Mouse (Mus musculus) CH12.LX (cell line): ENCODE results near the gene Wdfy3. TPM values are rescaled to one million over a fixed set of nuclear protein-coding genes. Genes with fewer than 3 reads are reported as not detected.

Source experiments
- DNase-seq: peaks from one replicate; pipeline ENCODE4 v3.0.0-alpha.2; 2013; ENCODE audit errors: extremely low read depth
- H3K27ac ChIP-seq: 2 replicates; pipeline ENCODE4 v1.5.1; 2012; ENCODE audit warnings: low read depth, mild to moderate bottlenecking, control low read depth, moderate library complexity; ENCODE audit not compliant: insufficient read depth
- H3K27me3 ChIP-seq: replicated peaks from 2 replicates; pipeline ENCODE3; 2012; ENCODE audit warnings: inconsistent platforms
- H3K36me3 ChIP-seq, 2 experiments: replicated peaks in 1 of 2; 2 replicates each; pipeline versions ENCODE3 to v1.6.1; 2012; ENCODE audit warnings: inconsistent platforms in 1 of 2, low read length in 1 of 2, mild to moderate bottlenecking in 1 of 2, mixed read lengths in 1 of 2, moderate library complexity in 1 of 2; ENCODE audit not compliant: control insufficient read depth in 1 of 2, insufficient read depth in 1 of 2
- H3K4me1 ChIP-seq, 2 experiments: 2 replicates each; pipeline ENCODE4 v1.6.1; 2012; ENCODE audit warnings: inconsistent platforms in 1 of 2, moderate library complexity in 1 of 2; ENCODE audit not compliant: insufficient read depth in 2 of 2, control insufficient read depth in 1 of 2
- H3K4me2 ChIP-seq: 2 replicates; pipeline ENCODE4 v1.6.1; 2012; ENCODE audit warnings: low read depth, mild to moderate bottlenecking, control low read depth; ENCODE audit not compliant: poor library complexity, insufficient read depth, severe bottlenecking
- H3K4me3 ChIP-seq, 3 experiments: fragments of 150-350 bp in 1 of 3; sonication (generic) in 1 of 3; replicated peaks in 1 of 3; 2 replicates each; pipeline versions ENCODE3 to v1.5.1; 2011 to 2012; ENCODE audit warnings: low read depth in 2 of 3, low read length in 2 of 3, mild to moderate bottlenecking in 2 of 3, moderate library complexity in 2 of 3, control low read depth in 1 of 3, improper control_type of control experiment in 1 of 3, inconsistent platforms in 1 of 3, mixed read lengths in 1 of 3; ENCODE audit not compliant: poor library complexity in 1 of 3
- H3K79me2 ChIP-seq: replicated peaks from 2 replicates; pipeline ENCODE4 v1.6.1; 2012; ENCODE audit warnings: mild to moderate bottlenecking, moderate library complexity; ENCODE audit not compliant: control insufficient read depth, poor library complexity, insufficient read depth, severe bottlenecking; ENCODE audit errors: extremely low read depth
- H3K9ac ChIP-seq: 2 replicates; pipeline ENCODE4 v1.6.1; 2012; ENCODE audit warnings: low read depth, mild to moderate bottlenecking, control low read depth, moderate library complexity; ENCODE audit not compliant: insufficient read depth
- H3K9me3 ChIP-seq: replicated peaks from 2 replicates; pipeline ENCODE3; 2012; ENCODE audit warnings: low read length, inconsistent platforms, mixed read lengths
- BHLHE40 ChIP-seq: IDR thresholded peaks from 2 replicates; pipeline ENCODE4 v1.6.1; 2011; ENCODE audit warnings: mild to moderate bottlenecking, low read depth, low read length, improper control_type of control experiment
- CHD2 ChIP-seq: IDR thresholded peaks from 2 replicates; pipeline ENCODE4 v1.6.1; 2011; ENCODE audit warnings: low read length, improper control_type of control experiment
- CTCF ChIP-seq, 2 experiments: IDR thresholded peaks in 1 of 2; conservative IDR thresholded peaks in 1 of 2; 2 replicates each; pipeline ENCODE4 v1.5.1; 2011 to 2012; ENCODE audit warnings: low read depth in 2 of 2, low read length in 2 of 2, improper control_type of control experiment in 1 of 2, inconsistent platforms in 1 of 2, mild to moderate bottlenecking in 1 of 2, moderate library complexity in 1 of 2
- ELF1 ChIP-seq: IDR thresholded peaks from 2 replicates; pipeline ENCODE4 v1.6.1; 2014; ENCODE audit warnings: low read depth, mild to moderate bottlenecking, inconsistent platforms, low read length, improper control_type of control experiment
- EP300 ChIP-seq: IDR thresholded peaks from 2 replicates; pipeline ENCODE4 v1.6.1; 2011; ENCODE audit warnings: low read length, improper control_type of control experiment
- ETS1 ChIP-seq: conservative IDR thresholded peaks from 2 replicates; pipeline ENCODE4 v1.6.1; 2012; ENCODE audit warnings: low read depth, mild to moderate bottlenecking, inconsistent platforms, low read length, improper control_type of control experiment, moderate library complexity
- GABPA ChIP-seq: IDR thresholded peaks from 2 replicates; pipeline ENCODE4 v1.6.1; 2012; ENCODE audit warnings: low read depth, low read length, improper control_type of control experiment, inconsistent platforms; ENCODE audit not compliant: insufficient replicate concordance
- HCFC1 ChIP-seq: IDR thresholded peaks from 2 replicates; pipeline ENCODE4 v1.6.1; 2012; ENCODE audit warnings: low read depth, mild to moderate bottlenecking, inconsistent platforms, low read length, improper control_type of control experiment
- JUN ChIP-seq: IDR thresholded peaks from 2 replicates; pipeline ENCODE4 v1.6.1; 2011; ENCODE audit warnings: low read depth, mild to moderate bottlenecking, low read length, improper control_type of control experiment, moderate library complexity; ENCODE audit not compliant: insufficient read depth
- KAT2A ChIP-seq: IDR thresholded peaks from 2 replicates; pipeline ENCODE4 v1.6.1; 2012; ENCODE audit warnings: low read length, improper control_type of control experiment, inconsistent platforms; ENCODE audit not compliant: insufficient replicate concordance
- MAX ChIP-seq: IDR thresholded peaks from 2 replicates; pipeline ENCODE4 v1.6.1; 2011; ENCODE audit warnings: low read length, improper control_type of control experiment
- MAZ ChIP-seq: IDR thresholded peaks from 2 replicates; pipeline ENCODE4 v1.6.1; 2012; ENCODE audit warnings: low read depth, mild to moderate bottlenecking, inconsistent platforms, low read length, improper control_type of control experiment, moderate library complexity
- MEF2A ChIP-seq: IDR thresholded peaks from 2 replicates; pipeline ENCODE4 v1.6.1; 2014; ENCODE audit warnings: low read depth, mild to moderate bottlenecking, inconsistent platforms, low read length, improper control_type of control experiment, borderline replicate concordance
- NELFE ChIP-seq: IDR thresholded peaks from 2 replicates; pipeline ENCODE4 v1.6.1; 2011; ENCODE audit warnings: low read depth, low read length, improper control_type of control experiment
- NRF1 ChIP-seq: IDR thresholded peaks from 2 replicates; pipeline ENCODE4 v1.6.1; 2014; ENCODE audit warnings: low read depth, mild to moderate bottlenecking, inconsistent platforms, low read length, improper control_type of control experiment, moderate library complexity
- POLR2A ChIP-seq: IDR thresholded peaks from 2 replicates; pipeline ENCODE4 v1.6.1; 2011; ENCODE audit warnings: low read depth, mild to moderate bottlenecking, improper control_type of control experiment, low read length
- SIN3A ChIP-seq: IDR thresholded peaks from 2 replicates; pipeline ENCODE4 v1.6.1; 2012; ENCODE audit warnings: low read length, improper control_type of control experiment, inconsistent platforms
- SMC3 ChIP-seq: IDR thresholded peaks from 2 replicates; pipeline ENCODE4 v1.6.1; 2011; ENCODE audit warnings: low read depth, low read length, improper control_type of control experiment
- TBP ChIP-seq: conservative IDR thresholded peaks from 2 replicates; pipeline ENCODE4 v1.6.1; 2011; ENCODE audit warnings: low read depth, low read length, improper control_type of control experiment
- TCF12 ChIP-seq: IDR thresholded peaks from 2 replicates; pipeline ENCODE4 v1.6.1; 2014; ENCODE audit warnings: low read depth, mild to moderate bottlenecking, inconsistent platforms, low read length, improper control_type of control experiment
- UBTF ChIP-seq: IDR thresholded peaks from 2 replicates; pipeline ENCODE4 v1.6.1; 2012; ENCODE audit warnings: low read depth, mild to moderate bottlenecking, inconsistent platforms, low read length, improper control_type of control experiment, moderate library complexity
- USF1 ChIP-seq: IDR thresholded peaks from 2 replicates; pipeline ENCODE4 v1.6.1; 2014; ENCODE audit warnings: low read depth, mild to moderate bottlenecking, inconsistent platforms, low read length, improper control_type of control experiment
- USF2 ChIP-seq: conservative IDR thresholded peaks from 2 replicates; pipeline ENCODE4 v1.6.1; 2011; ENCODE audit warnings: low read depth, low read length, improper control_type of control experiment
- ZC3H11A ChIP-seq: IDR thresholded peaks from 2 replicates; pipeline ENCODE4 v1.6.1; 2012; ENCODE audit warnings: low read depth, mild to moderate bottlenecking, inconsistent platforms, low read length, improper control_type of control experiment
- ZNF384 ChIP-seq: IDR thresholded peaks from 2 replicates; pipeline ENCODE4 v1.6.1; 2012; ENCODE audit warnings: low read depth, low read length, improper control_type of control experiment, inconsistent platforms
- dilution Hi-C: fragments of 300-500 bp; cut with MboI; formaldehyde crosslinking; loops from 2 replicates; pipeline ENCODE4 v1.14.3; 2020; ENCODE audit warnings: low sequenced_read_pairs; ENCODE audit not compliant: extremely low pct_unique_long_range_greater_than_20kb, extremely low pct_ligation_motif_present
- in situ Hi-C: fragments of 300-500 bp; cut with MboI; formaldehyde crosslinking; loops from 3 replicates; pipeline ENCODE4 v1.14.3; 2019; ENCODE audit warnings: low sequenced_read_pairs, low pct_ligation_motif_present, low pct_unique_long_range_greater_than_20kb, mixed read lengths
- polyA plus RNA-seq: library from polyadenylated mRNA; unstranded; fragments of >175 nt; gene quantifications from 2 replicates; pipeline ENCODE4 v1.2.1, GENCODE M21; 2012; ENCODE audit warnings: low read depth; ENCODE audit not compliant: insufficient read length
- total RNA-seq, 2 experiments: library from RNA; depleted of rRNA; stranded (reverse); fragments of 300-350 nt in 1 of 2; fragments of >200 nt in 1 of 2; gene quantifications; 2 replicates each; pipeline ENCODE4 v1.2.3; 2012 to 2014

Gene Wdfy3
- total and polyA plus RNA-seq, 3 experiments, result not detected

DNA sequence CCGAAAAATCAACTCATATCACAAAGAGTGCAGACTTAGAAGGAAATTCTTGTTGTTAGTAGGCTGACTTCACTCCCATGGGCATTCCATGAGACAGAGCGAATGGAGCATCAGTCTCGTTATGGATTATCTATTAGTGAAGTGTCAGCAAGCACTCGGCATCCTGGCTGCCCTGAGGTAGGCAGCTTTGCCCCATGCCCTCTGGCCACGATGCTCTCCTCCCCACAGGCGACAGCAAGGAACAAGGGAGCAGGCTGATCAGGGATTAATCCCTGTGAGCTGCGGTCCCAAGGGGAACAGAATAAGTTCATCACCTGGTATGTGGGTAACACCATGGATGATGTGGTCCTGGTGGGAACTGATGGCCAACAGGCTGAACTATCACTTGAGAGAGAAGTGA, 55.9 kb downstream of the Wdfy3 start:
- DNase-seq, result no peak
- TF ChIP-seq USF1 (no peak), BHLHE40 (no peak), USF2 (no peak), NRF1 (no peak), CHD2 (no peak), ELF1 (no peak), TCF12 (no peak), POLR2A (no peak), ZC3H11A (no peak), SMC3 (no peak), GABPA (no peak), HCFC1 (no peak)
- in situ Hi-C loops (no loop called here), dilution Hi-C loops (no loop called here)
- H3K27me3 ChIP-seq, result no peaks in the 10 kb centered on the region
- H3K4me3 ChIP-seq, result no peak overlapping the region
- no peaks in the 10 kb centered on the region for H3K79me2 ChIP-seq
- no peak overlapping the region; the same call in 1 of the 2 replicates for H3K27ac ChIP-seq
- no peak overlapping the region for H3K4me2 ChIP-seq
- H3K4me1 ChIP-seq, result no peaks in the 10 kb centered on the region
- no peak overlapping the region for H3K9ac ChIP-seq
- H3K36me3 ChIP-seq, result no peaks in the 10 kb centered on the region
- H3K9me3 ChIP-seq, result peaks cover 51% of the 10 kb centered on the region

- in situ Hi-C loops (no loop called here), dilution Hi-C loops (no loop called here)
- Histone ChIP-seq H3K79me2 (no peaks in the 10 kb centered on the region), H3K36me3 (no peaks in the 10 kb centered on the region), H3K4me2 (no peak overlapping the region), H3K9me3 (peaks cover 60% of the 10 kb centered on the region), H3K27me3 (no peaks in the 10 kb centered on the region), H3K9ac (no peak overlapping the region), H3K4me1 (no peaks in the 10 kb centered on the region), H3K4me3 (no peak overlapping the region), H3K27ac (no peak overlapping the region)
- DNase-seq, result no peak
- TF ChIP-seq SIN3A (no peak), MAZ (no peak), CTCF (conservative IDR thresholded peaks at IDR 0.05 in 1 of 2, IDR thresholded peaks at IDR 0.05 in 1 of 2; ENCODE audit: low read depth in 2 of 2, low read length in 2 of 2) (no peak), ZC3H11A (no peak), MAX (no peak), EP300 (no peak), ZNF384 (no peak), NELFE (no peak), TBP (no peak), KAT2A (no peak), ELF1 (no peak), USF1 (no peak), ETS1 (no peak), UBTF (no peak), MEF2A (no peak), JUN (no peak), SMC3 (no peak)
Measured at GRCm38 (mm10) chr5:102010961-102011360, 58.8 kb downstream of the Wdfy3 start.
